Mouse (Mus musculus): ENCODE measurements at regions not wholly inside any gene's neighbourhood (a gene's known extent, or its start where the extent isn't known, plus 50 kb on each side); places are given as distances from the start of the nearest gene placed in this dataset.

GRCm38 (mm10) chr1:43247609-43248008 is 50.8 kb upstream of the Fhl2 start:
- DNase-seq: no peak

- peak; percentile 67 for DNase-seq
Observed at GRCm38 (mm10) chr1:43250281-43250680, 53.5 kb upstream of the Fhl2 start.

- DNase-seq: no peak
Observed at GRCm38 (mm10) chr1:43251356-43251755, 54.6 kb upstream of the Fhl2 start.

GRCm38 (mm10) chr1:43254129-43254528 is 57.3 kb upstream of the Fhl2 start:
- DNase-seq: no peak

GRCm38 (mm10) chr1:43256078-43256477 is 59.3 kb upstream of the Fhl2 start:
- DNase-seq: no peak

- no peak for DNase-seq
Observed at GRCm38 (mm10) chr1:43257909-43258308, 61.1 kb upstream of the Fhl2 start.

- peak; percentile 25 for DNase-seq
Observed at GRCm38 (mm10) chr1:43259841-43260240, 63.1 kb upstream of the Fhl2 start.

GRCm38 (mm10) chr1:43260491-43260890 is 63.7 kb upstream of the Fhl2 start:
- peak; percentile 27 for DNase-seq

- DNase-seq: peak; percentile 74
Observed at GRCm38 (mm10) chr1:43264407-43264889, 67.7 kb upstream of the Fhl2 start.

GRCm38 (mm10) chr1:43265699-43266455 is 69.1 kb upstream of the Fhl2 start:
- no peak for DNase-seq

GRCm38 (mm10) chr1:43269685-43270084 is 72.9 kb upstream of the Fhl2 start:
- DNase-seq: no peak

- DNase-seq: no peak
Observed at GRCm38 (mm10) chr1:43273236-43273868, 76.6 kb upstream of the Fhl2 start.

GRCm38 (mm10) chr1:43291736-43292135 is 95.0 kb upstream of the Fhl2 start:
- DNase-seq: no peak

GRCm38 (mm10) chr1:43292561-43292960 is 95.8 kb upstream of the Fhl2 start:
- DNase-seq: no peak

- DNase-seq: no peak
Observed at GRCm38 (mm10) chr1:43294221-43295012, 97.6 kb upstream of the Fhl2 start.

GRCm38 (mm10) chr1:43297579-43297978 is 100.8 kb upstream of the Fhl2 start:
- DNase-seq: no peak

- peak; percentile 55 for DNase-seq
Observed at GRCm38 (mm10) chr1:43298746-43299145, 102.0 kb upstream of the Fhl2 start.

- no peak for DNase-seq
Observed at GRCm38 (mm10) chr1:43299490-43300302, 102.9 kb upstream of the Fhl2 start.

- DNase-seq: no peak
Observed at GRCm38 (mm10) chr1:43300676-43301075, 103.9 kb upstream of the Fhl2 start.

- DNase-seq: no peak
Observed at GRCm38 (mm10) chr1:43301866-43302571, 105.2 kb upstream of the Fhl2 start.

GRCm38 (mm10) chr1:43302657-43303056 is 105.9 kb upstream of the Fhl2 start:
- DNase-seq: peak; percentile 76

Data from adrenal gland, adult 2 months (tissue).